Mouse (Mus musculus) kidney, adult 2 months (tissue): ENCODE results near the gene Lgals1.

ENCODE experiments used
- CTCF ChIP-seq: fragments of 200-500 bp; conservative IDR thresholded peaks from 2 replicates; pipeline ENCODE4 v1.5.1; 2011; ENCODE audit warnings: low read depth, mild to moderate bottlenecking, control low read depth, low read length, moderate library complexity, mixed read lengths; ENCODE audit not compliant: insufficient read depth, insufficient read length
- POLR2A ChIP-seq: fragments of 200-500 bp; IDR thresholded peaks from one replicate; pipeline ENCODE4 v1.6.1; 2011; ENCODE audit warnings: low read depth, low read length, control low read depth

DNA sequence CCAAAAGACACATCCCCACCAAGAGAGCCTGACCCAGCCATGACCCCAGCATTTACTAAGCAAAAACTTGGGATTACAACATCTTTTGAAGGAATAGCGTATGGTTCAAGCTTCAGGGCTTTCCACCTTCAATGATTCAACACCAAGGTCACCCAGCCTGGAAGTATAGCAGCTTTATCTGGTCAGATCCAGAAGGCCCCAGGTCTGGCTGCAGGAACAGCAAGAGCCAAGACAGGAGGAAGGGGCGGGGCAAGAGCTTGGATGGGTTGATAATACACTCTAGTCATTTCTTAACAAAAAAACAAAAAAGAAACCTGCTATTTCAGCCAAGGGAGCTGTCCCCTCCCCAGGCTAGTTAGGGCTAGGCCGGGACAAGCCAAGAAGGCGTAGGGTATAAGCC lies 29.0 kb upstream of the Lgals1 start:
- TF ChIP-seq CTCF (no peak), POLR2A (no peak)
